Mouse (Mus musculus): ENCODE data around the gene Asb11.

The Asb11 gene

DNA sequence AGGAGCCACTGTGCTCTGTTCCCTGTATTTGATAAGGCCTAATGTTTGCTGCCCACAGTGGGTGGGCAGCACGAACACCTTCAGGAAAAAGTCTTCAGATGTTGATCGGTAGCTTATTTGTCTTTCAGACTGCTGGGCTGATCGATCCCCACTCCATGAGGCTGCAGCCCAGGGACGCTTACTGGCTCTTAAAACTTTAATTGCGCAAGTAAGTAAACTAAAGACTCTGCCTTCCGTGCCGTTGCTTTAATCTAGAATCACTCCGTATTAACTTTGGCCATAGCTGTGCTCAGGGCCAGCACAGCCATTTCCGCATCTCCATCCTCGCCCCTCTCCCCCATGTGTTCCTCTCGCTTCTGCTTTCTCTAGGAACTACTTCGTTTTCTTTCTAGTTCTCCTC is 8.8 kb downstream of the Asb11 start:
- no peak for DNase-seq (ENCODE audit: low spot score)

DNA sequence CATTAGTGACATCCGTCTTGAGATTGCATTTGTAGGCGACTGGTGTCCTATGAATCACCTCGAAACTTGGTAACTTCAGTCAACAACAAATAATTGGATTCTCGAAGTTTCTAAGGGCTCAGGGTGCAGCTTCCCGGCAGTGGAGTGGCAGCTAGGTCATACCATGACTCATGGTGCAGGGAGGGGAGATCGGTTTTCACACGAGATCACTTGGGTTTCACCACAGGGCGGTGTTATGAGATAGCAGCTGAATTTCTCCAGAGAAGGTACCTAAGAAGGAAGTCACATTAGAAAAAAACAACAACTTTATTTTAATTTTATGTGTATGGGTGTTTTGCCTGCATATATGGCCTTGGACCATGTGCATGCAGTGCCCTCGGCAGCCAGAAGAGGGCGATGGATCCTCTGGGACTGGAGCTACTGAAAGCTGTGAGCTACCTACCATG is 9.3 kb downstream of the Asb11 start:
- DNase-seq (ENCODE audit: low spot score): peak; percentile 39

GRCm38 (mm10) chrX:164446835-164447681 is 10.3 kb downstream of the Asb11 start:
- no peak for DNase-seq (ENCODE audit: low spot score)

GRCm38 (mm10) chrX:164447682-164448071 is 10.9 kb downstream of the Asb11 start:
- DNase-seq (ENCODE audit: low spot score): no peak

- DNase-seq (ENCODE audit: low spot score): peak; percentile 42
Measured at GRCm38 (mm10) chrX:164449201-164449600, 12.4 kb downstream of the Asb11 start.

DNA sequence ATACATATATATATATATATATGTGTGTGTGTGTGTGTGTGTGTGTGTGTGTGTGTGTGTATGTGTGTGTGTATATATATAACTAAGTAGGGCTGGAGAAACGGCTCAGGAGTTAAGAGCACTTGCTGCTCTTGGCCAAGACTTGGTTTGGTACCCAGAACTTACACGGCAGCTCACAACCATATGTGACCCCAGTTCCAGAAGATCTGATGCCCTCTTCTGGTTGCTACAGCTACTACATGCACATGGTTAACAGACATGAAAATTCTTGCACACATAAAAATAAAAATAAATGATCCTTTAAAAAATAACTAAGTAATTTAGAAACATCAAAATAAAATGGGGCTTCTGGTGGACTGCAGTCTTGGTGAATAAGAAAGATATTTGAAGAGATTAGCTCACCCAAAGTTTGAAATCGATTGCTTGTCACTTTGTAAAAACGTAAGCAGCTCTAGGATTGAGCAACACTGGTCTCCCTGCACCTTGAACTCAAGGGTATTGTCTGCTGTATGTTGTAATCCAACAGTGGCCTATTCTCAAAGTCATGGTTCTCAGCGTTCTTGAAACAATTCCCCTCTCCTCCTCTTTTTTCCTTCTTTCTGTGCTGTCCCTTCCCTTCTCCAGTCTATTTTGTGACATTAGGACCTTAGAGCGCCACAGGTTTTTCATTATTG is 22.5 kb downstream of the Asb11 start:
- DNase-seq (ENCODE audit: low spot score): no peak

- DNase-seq (ENCODE audit: low spot score): no peak
Measured at GRCm38 (mm10) chrX:164502258-164502657, 65.5 kb downstream of the Asb11 start.

GRCm38 (mm10) chrX:164505709-164506498 is 69.1 kb downstream of the Asb11 start, which contains the start of gene Asb9:
Asb9 (plus strand) TSS chrX:164506327.
- no peak for DNase-seq (ENCODE audit: low spot score)

- no peak for DNase-seq (ENCODE audit: low spot score)
Measured at GRCm38 (mm10) chrX:164507068-164507467, 70.3 kb downstream of the Asb11 start.

- DNase-seq (ENCODE audit: low spot score): no peak
Measured at GRCm38 (mm10) chrX:164508728-164509127, 71.9 kb downstream of the Asb11 start.

All from testis, postnatal 10 days (tissue).